Mouse (Mus musculus) right cerebral cortex, postnatal 10 days (tissue): ENCODE measurements around the gene Chmp2b.

ENCODE experiments used
- DNase-seq, 2 experiments: peaks; one replicate each; pipeline ENCODE4 v3.0.0; 2021; ENCODE audit warnings: low spot score in 2 of 2

Gene Chmp2b

GRCm38 (mm10) chr16:65526695-65527094, 35.8 kb downstream of the Chmp2b start:
- no peak for DNase-seq

- DNase-seq: no peak
These were observed 36.5 kb downstream of the Chmp2b start for GRCm38 (mm10) chr16:65526004-65526403.

- no peak for DNase-seq
These were observed 42.3 kb downstream of the Chmp2b start, which contains the start of gene Pou1f1 for GRCm38 (mm10) chr16:65520211-65520610. TSS of gene Pou1f1 (plus strand) at chr16:65520511.

- no peak for DNase-seq
These were observed 48.3 kb downstream of the Chmp2b start for GRCm38 (mm10) chr16:65514223-65514622.

GRCm38 (mm10) chr16:65497049-65497448, 65.5 kb downstream of the Chmp2b start:
- DNase-seq: peak; percentile 60 to 73

GRCm38 (mm10) chr16:65496030-65496429, 66.5 kb downstream of the Chmp2b start:
- no peak for DNase-seq
